In genomic region chr5:45368451-45368850, GRCm38 (mm10) we compare ENCODE assay signal across 15 mouse cellular contexts.
DNase-seq lines count a peak whose midpoint lies in the region; ATAC-seq lines count a peak whose summit lies in the region.
"Had no signal": no experiment of that assay in that cellular context is flagged by ENCODE, and none has a peak within 500 bp of the region (broad histone marks: within the 10 kb centered on the region; RNA-seq: fewer than 3 reads in every experiment).

No protein-coding gene starts in this region.

- no peak overlapping the region for H3K27ac ChIP-seq in forebrain, embryonic 11.5 days (ENCODE audit: low read depth, low read length)
- H3K27ac ChIP-seq: kidney, embryonic 15.5 days; liver, embryonic 14.5 days had no signal

- H3K9me3 ChIP-seq in forebrain, embryonic 11.5 days (ENCODE audit: control insufficient read depth, low read length) = no peaks in the 10 kb centered on the region
- H3K9me3 ChIP-seq: kidney, embryonic 15.5 days had no signal

- no peak overlapping the region for H3K9ac ChIP-seq in forebrain, embryonic 11.5 days (ENCODE audit: low read length)
- H3K9ac ChIP-seq: kidney, embryonic 15.5 days; liver, embryonic 14.5 days had no signal

- no peak for ATAC-seq in forebrain, embryonic 11.5 days (replicated peaks; ENCODE audit: low FRiP score)
- ATAC-seq: forebrain, embryonic 16.5 days had no signal

- no peaks in the 10 kb centered on the region for H3K36me3 ChIP-seq in forebrain, embryonic 11.5 days (ENCODE audit: control insufficient read depth, insufficient read depth, low read length)
- H3K36me3 ChIP-seq: kidney, embryonic 15.5 days had no signal

- no peaks in the 10 kb centered on the region for H3K4me1 ChIP-seq in forebrain, embryonic 11.5 days (replicated peaks; ENCODE audit: control insufficient read depth, insufficient read depth, low read length)
- H3K4me1 ChIP-seq: kidney, embryonic 15.5 days had no signal

- no peak overlapping the region for H3K4me3 ChIP-seq in forebrain, embryonic 11.5 days (ENCODE audit: low read depth, low read length)
- H3K4me3 ChIP-seq: kidney, embryonic 15.5 days; myocyte had no signal

- H3K4me2 ChIP-seq in forebrain, embryonic 11.5 days (ENCODE audit: low read depth, low read length, severe bottlenecking) = no peak overlapping the region
- H3K4me2 ChIP-seq: kidney, embryonic 15.5 days; midbrain, embryonic 11.5 days had no signal

- DNase-seq in MN1 (ENCODE audit: low spot score) = peak; percentile 70
- DNase-seq in adrenal gland, adult 2 months = peak; percentile 74
- peak; percentile 20 for DNase-seq in embryo, embryonic 9.5 days (ENCODE audit: extremely low spot score)
- DNase-seq in lung, postnatal 14 days = peak; percentile 36
- DNase-seq in forebrain, embryonic 11.5 days (ENCODE audit: low spot score) = no peak
- DNase-seq in B cell, adult 2 months = no peak
- no peak for DNase-seq in frontal cortex, postnatal 25 days (ENCODE audit: low spot score in 2 of 2)
- DNase-seq: cerebellum, adult 11 months; gastrocnemius, postnatal 36 days; right cerebral cortex, postnatal 14 days had no signal

- no peaks in the 10 kb centered on the region for H3K27me3 ChIP-seq in forebrain, embryonic 11.5 days (ENCODE audit: control insufficient read depth, insufficient read depth, low read length)
- H3K27me3 ChIP-seq: kidney, embryonic 15.5 days had no signal

- 85% methylated on average over 6 of the region's 6 CpGs for WGBS in forebrain, embryonic 11.5 days

Comparison
In these comparisons a context has a peak if more than half of its experiments do, and no peak if none do; other contexts are left out.
1. DNase-seq: peak in MN1 (single experiment), adrenal gland, adult 2 months (single experiment), embryo, embryonic 9.5 days (single experiment) and lung, postnatal 14 days (single experiment); none in forebrain, embryonic 11.5 days (single experiment), B cell, adult 2 months (0 of 2) and frontal cortex, postnatal 25 days (0 of 2).